Mouse (Mus musculus) forebrain, embryonic 10.5 days (tissue): ENCODE data around the gene Mlf2. TPM values are rescaled to one million over a fixed set of nuclear protein-coding genes. Genes with fewer than 3 reads are reported as not detected.

Source experiments
- DNase-seq: peaks from one replicate; pipeline ENCODE4 v3.0.0-alpha.2; 2017; ENCODE audit warnings: low spot score; ENCODE audit errors: extremely low spot score
- H3K27ac ChIP-seq: fragments of 300-500 bp; sonication (generic); 2 replicates; pipeline ENCODE4 v1.5.1; 2016; ENCODE audit warnings: mild to moderate bottlenecking
- H3K27me3 ChIP-seq: fragments of 300-500 bp; sonication (generic); 2 replicates; pipeline ENCODE4 v1.6.1; 2016; ENCODE audit warnings: mild to moderate bottlenecking; ENCODE audit not compliant: poor library complexity, severe bottlenecking
- H3K36me3 ChIP-seq: fragments of 300-500 bp; sonication (generic); replicated peaks from 2 replicates; pipeline ENCODE4 v1.6.1; 2016; ENCODE audit warnings: mild to moderate bottlenecking, moderate library complexity
- H3K4me1 ChIP-seq: fragments of 300-500 bp; sonication (generic); 2 replicates; pipeline ENCODE4 v1.6.1; 2016
- H3K4me3 ChIP-seq: fragments of 300-500 bp; sonication (generic); 2 replicates; pipeline ENCODE4 v1.5.1; 2016; ENCODE audit warnings: mild to moderate bottlenecking, moderate library complexity
- H3K9me3 ChIP-seq: fragments of 300-500 bp; sonication (generic); 2 replicates; pipeline ENCODE4 v1.6.1; 2016; ENCODE audit warnings: mild to moderate bottlenecking, moderate library complexity
- WGBS: fragments of 180-500 bp; shearing (Covaris S2); methylation state at CpG from one replicate; pipeline ENCODE4 v1.1.7; 2016; 5-methylcytosine and 5-hydroxymethylcytosine counted together
- polyA plus RNA-seq: library from polyadenylated mRNA; unstranded; fragments of >200 nt; fragmentation: Nextera tagmentation; extraction: Ambion mirVana; gene quantifications from 2 replicates; pipeline ENCODE4 v1.2.1, GENCODE M21; 2016

Gene Mlf2
- polyA plus RNA-seq, 1 experiment from 2014 or later, result 388 TPM

DNA sequence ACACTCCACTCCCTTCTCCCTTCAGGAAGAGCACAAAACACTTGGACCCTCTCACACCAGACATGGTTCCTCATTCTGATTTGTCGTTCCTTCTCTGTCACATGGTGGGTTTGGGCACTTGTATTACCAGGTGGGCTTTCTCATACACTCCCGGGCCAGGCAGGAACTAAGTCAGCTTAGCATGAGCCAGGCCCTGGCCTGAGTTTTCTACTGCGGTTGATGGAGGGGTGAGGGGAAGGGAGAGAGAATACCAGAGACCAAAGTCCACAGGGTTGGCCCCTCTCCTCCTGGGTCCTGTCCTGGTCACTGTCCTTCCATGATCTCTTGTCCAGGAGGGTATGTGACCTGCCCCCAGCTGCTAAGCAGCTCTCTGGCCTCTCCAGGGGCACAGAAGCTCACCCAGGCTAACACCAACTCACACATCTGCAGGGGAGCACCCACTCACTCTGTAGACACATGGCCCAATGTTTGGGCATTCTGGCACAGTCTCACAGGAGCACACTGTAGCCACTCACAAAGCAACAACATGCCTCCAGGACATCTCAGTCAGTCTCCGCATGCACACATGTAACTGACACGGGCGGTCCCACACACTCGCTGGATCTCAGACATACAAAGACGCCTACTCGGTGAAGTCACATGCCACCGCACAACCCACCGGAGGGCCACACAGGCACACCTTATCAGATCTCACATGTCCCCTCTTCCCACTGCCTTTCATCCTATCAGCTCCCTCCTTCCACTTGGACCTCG is 15.1 kb upstream of the Mlf2 start:
- H3K27ac ChIP-seq, result peak overlapping the region; percentile 100
- no peaks in the 10 kb centered on the region for H3K9me3 ChIP-seq
- peak overlapping the region; percentile 66 for H3K4me3 ChIP-seq
- no peak for DNase-seq
- WGBS, result 9% methylated on average over 12 of the region's 12 CpGs
- H3K36me3 ChIP-seq, result peaks cover 31% of the 10 kb centered on the region
- peaks cover 80% of the 10 kb centered on the region for H3K4me1 ChIP-seq
- peaks cover 24% of the 10 kb centered on the region for H3K27me3 ChIP-seq

DNA sequence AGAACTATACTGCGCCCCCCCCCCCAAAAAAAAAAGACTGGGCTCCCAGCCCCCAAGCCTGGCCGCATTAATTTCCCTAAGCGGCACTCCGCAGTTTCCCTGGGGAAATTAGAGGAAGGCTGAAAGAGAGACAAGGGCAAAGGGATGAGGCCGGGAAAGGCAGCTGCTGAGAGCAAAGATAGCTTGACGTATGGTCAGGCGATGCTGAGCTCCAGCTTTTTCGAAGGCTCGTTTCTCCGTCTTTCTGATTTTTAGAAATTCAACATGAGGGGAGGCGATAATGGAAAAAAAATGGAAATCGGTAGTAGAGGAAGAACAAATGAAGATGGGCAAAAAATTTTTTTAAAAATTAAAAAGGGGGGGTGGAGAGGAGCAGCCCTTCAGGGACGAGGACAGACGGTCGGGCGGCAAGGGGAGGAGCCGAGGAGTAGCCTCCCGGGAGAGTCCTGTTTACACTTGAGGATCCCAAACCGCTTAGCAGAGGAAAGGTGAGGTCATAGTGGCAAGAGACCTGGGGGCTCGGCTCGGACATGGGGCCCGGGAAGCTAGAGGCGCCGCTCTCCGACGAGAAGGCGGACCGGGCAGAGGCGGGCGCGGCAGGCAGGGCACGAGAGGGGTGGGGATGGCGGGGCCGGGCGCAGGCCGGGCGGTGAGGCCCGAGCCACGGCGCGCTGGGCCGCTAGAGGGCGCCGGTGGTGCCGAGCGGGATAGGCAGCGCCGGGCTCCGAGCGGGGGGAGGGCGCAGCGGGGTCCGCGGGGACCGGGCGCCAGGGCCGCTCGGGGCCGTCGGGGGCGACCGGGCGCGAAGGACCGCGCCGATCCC is 14.3 kb upstream of the Mlf2 start:
- Histone ChIP-seq H3K4me3 (peak overlapping the region; percentile 66), H3K4me1 (peaks cover 80% of the 10 kb centered on the region)
- under 1% methylated on average over 63 of the region's 67 CpGs for WGBS

DNA sequence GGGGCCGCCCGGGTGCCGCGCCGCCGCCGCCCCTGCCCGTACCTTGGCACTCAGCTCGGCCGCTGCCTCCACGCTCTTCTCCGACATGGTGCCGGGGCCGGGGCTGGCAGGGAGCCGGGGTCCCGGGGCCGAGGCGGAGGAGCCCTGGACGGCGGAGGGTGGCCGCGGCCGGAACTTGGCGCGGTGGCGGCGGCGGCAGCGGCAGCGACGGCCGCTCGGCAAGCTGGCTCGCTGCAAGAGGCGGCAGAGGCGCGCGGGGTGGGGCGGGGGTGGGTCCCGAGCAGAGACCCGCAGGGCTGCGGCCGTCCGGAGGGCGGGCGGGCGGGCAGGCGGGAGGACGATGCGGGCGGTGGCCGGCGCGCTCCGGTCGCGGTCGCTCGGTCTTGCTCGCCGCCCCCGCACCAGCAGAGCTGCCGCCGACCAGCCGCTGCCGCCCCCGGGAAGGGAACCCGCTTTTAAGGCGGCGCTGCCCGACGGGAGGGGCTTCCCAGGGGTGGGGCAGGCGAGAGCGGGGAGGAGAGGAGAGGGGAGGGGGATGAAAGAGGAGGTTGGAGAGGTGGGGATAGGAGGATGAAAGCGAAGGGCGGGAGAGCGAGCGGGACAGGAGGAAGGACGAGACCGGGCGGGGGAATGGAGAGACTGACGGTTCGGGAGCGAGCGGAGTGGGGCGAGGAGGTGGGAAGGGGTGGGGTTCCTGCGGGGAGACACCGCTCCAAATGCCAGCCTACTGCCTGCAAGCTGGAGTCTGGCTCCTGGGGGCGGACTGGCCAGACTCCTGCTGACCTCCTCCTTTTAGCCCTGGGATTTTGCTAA is 13.5 kb upstream of the Mlf2 start:
- peak; percentile 93 for DNase-seq
- H3K27me3 ChIP-seq, result peaks cover 9% of the 10 kb centered on the region; the same call in 1 of the 2 replicates
- 1% methylated on average over 68 of the region's 89 CpGs for WGBS
- peak overlapping the region; percentile 66 for H3K4me3 ChIP-seq
- peaks cover 26% of the 10 kb centered on the region for H3K36me3 ChIP-seq
- peaks cover 81% of the 10 kb centered on the region for H3K4me1 ChIP-seq
- peak overlapping the region; percentile 100 for H3K27ac ChIP-seq
- H3K9me3 ChIP-seq, result no peaks in the 10 kb centered on the region

More for the DNA sequence above, 14.3 kb upstream of the Mlf2 start:
- Histone ChIP-seq H3K9me3 (no peaks in the 10 kb centered on the region), H3K36me3 (peaks cover 31% of the 10 kb centered on the region), H3K27ac (peak overlapping the region; percentile 100), H3K27me3 (peaks cover 16% of the 10 kb centered on the region)
- DNase-seq, result peak; percentile 80

DNA sequence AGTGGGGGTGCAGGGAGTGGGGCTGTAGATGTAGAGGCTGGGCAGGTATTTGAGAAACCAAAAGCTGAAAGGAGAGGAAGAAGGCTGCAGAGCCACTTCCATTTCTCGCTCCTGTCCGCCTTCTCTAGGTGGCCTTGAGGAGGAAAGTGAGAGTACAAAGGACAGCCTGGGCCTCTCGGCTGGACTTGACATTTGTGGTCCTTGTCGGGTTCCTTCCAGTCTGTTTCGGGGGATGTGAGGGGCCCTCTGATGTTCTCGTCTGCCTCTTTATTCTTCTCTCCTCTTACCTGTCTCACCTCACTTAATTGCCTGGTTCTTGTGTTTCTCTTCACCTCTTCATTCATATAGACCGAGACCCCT is 12.9 kb upstream of the Mlf2 start:
- peaks cover 78% of the 10 kb centered on the region for H3K4me1 ChIP-seq
- peak overlapping the region; percentile 100 for H3K27ac ChIP-seq
- peak overlapping the region; percentile 66 for H3K4me3 ChIP-seq
- no peak for DNase-seq
- 4% methylated on average over 7 of the region's 7 CpGs for WGBS
- H3K27me3 ChIP-seq, result peaks cover 6% of the 10 kb centered on the region; the same call in 1 of the 2 replicates
- H3K9me3 ChIP-seq, result no peaks in the 10 kb centered on the region
- peaks cover 20% of the 10 kb centered on the region for H3K36me3 ChIP-seq

DNA sequence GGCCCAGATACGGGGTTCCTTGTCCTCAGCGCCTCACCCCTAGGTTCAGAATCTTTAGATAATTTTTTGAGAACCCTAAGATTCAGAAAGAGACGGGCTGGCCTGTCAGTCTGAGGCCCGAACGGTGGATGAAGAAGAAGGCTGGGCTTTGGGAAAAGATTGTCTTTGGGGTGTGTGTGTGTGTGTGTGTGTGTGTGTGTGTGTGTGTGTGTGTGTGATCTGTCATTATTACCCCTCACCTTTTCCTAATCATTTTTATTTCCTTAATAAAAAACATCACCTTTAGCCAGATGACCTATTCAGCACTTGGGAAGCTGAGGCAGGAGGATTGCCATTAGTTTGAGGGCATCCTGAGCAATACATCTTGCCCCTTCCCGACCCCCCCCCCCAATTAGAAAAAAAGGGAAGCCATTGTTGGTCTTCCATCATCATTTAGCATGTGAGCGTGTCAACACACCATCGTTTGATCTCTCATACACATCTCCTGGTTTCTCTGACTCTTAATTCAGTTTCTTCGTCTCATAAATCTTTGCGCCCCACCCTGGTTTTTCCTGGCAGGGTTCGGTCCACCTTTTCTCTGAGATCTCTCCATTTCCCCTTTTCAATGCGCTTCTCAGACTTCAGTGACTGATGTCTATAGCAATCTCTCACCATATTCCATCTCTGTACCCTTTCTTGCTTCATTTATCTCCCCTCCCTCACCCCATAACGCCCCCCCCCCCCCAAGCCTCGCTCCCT is 12.1 kb upstream of the Mlf2 start:
- H3K36me3 ChIP-seq, result peaks cover 12% of the 10 kb centered on the region
- 28% methylated on average over 13 of the region's 14 CpGs for WGBS
- H3K4me3 ChIP-seq, result peak overlapping the region; percentile 66

DNA sequence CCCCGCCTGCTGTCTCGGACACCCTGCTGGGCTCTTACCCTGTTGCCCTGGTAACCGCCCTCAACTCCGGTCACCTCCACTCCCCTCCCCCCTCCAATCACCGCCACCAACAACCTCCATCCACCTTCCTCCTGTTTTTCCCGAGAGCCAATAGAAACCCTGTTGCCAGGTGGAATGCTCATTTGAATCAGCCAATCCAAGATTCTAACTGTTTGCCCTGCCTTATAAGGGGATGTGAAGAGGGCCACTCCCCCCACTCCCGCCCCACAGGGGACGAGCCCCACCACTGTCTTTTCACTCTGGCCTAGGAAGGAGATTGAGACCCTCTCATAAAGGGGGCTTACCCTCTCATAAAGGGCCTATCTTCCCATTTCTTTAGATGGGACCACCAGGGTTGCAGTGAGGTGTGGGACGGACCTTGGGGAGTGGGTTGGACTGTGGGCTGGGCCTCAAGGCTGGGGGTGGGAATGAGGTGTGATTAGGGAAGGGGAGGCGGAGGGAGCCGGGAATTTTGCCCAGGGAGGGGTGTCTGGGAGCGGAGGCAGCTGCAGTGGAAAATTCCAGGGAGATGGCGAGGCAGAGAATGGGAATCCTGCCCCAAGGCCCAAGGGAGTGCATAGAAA is 11.4 kb upstream of the Mlf2 start, which contains the start of gene Ptms:
Gene Ptms, minus strand, starts transcription at position 409 of the 623 bp plus-strand sequence.
- Histone ChIP-seq H3K36me3 (peaks cover 5% of the 10 kb centered on the region), H3K4me1 (peaks cover 63% of the 10 kb centered on the region), H3K27ac (peak within 1 kb of the TSS; percentile 100), H3K27me3 (no peaks in the 10 kb centered on the region), H3K9me3 (no peaks in the 10 kb centered on the region), H3K4me3 (peak within 1 kb of the TSS; percentile 66)
- peak; percentile 98 for DNase-seq
- under 1% methylated on average over 13 of the region's 13 CpGs for WGBS

More for the DNA sequence above, 12.1 kb upstream of the Mlf2 start:
- Histone ChIP-seq H3K4me1 (peaks cover 71% of the 10 kb centered on the region), H3K27me3 (no peaks in the 10 kb centered on the region), H3K27ac (peak overlapping the region; percentile 100), H3K9me3 (no peaks in the 10 kb centered on the region)
- DNase-seq, result no peak

DNA sequence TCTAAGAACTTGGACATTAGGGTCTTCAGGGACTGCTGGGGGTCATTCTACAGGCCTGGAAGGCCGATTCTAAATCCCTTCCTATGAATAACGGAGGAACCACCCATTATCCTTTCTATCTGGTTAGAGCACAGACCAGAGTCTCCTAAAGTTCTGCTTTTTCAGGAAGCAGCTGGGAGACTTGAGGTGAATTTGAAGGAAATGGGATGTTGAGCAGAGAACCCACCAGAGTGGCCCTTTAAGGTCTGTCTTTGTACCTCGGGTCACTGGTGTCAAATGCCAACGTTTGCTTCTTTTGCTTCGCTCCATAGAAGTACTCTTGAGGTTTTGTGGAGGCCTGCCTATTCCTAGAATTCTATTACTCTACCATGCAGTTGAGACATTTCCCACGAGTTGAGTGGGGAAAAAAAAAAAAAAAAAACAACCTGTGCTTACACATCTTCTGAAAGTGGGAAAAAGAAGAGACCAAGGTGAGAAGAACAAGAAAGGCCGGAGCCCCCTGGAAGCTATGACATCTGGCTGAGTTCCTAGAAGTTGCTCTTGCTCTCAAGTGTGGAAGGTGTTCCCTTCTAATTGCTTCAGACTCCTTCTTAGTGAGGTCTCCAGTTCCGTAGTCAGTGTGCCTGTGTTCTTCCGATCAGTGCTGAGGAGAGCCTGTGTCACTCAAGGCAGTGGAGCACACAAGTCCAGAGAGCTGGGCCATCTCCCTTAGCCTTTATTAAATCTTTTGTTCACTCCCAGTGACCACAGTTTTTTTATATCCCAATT is 10.7 kb upstream of the Mlf2 start:
- Histone ChIP-seq H3K27ac (peak overlapping the region; percentile 100), H3K9me3 (no peaks in the 10 kb centered on the region), H3K4me1 (peaks cover 61% of the 10 kb centered on the region), H3K36me3 (no peaks in the 10 kb centered on the region), H3K4me3 (peak overlapping the region; percentile 66), H3K27me3 (no peaks in the 10 kb centered on the region)
- no peak for DNase-seq
- WGBS, result 28% methylated on average over 9 of the region's 9 CpGs

DNA sequence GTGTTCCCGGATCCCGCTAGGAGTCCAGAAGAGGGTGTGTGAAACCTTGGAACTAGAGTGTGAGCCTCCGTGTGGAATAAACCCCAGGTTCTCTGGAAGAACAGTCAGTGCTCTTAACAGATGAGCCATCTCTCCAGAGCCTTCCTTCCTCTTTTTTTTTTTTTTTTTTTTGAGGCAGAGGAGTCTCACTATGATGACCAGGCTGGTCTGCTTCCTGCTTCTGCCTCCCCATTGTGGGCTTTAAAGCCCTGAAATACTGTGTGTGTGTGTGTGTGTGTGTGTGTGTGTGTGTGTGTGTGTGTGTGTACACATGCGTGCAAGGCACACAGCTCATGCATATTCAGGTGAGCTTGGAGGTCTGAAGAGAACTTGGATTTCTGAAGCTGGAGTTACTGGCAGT is 9.6 kb upstream of the Mlf2 start:
- H3K4me3 ChIP-seq, result no peak overlapping the region
- H3K4me1 ChIP-seq, result peaks cover 57% of the 10 kb centered on the region

DNA sequence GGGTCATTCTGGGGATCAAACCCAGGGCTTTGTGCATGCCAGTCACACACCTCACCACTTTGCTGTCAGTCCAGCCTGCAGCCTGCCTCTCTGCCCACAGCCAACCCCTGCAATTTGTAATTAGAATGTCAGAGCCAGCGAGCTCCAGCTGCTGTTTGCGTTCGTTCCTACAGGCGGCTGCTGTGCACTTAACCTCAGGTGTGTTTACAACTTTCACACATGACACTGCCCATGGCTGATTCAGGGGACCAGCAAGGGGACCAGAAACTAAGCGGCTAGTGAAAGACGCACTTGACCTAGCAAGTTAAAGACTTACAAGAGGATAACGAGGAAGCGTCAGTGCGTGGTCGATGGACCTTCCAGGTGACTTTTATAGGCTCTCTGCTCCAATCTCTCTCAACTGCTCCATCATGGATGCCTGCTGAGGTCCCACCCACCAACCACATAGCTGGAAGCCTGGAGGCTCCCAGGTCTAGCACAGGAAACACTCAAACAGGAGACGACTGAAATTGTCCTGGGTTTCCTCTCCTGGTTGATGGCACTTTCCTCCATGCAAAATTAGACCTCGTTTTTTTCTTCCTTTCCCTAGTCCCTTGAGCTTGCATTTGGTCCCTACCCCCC is 5.9 kb upstream of the Mlf2 start:
- no peaks in the 10 kb centered on the region for H3K9me3 ChIP-seq
- DNase-seq, result no peak
- H3K4me3 ChIP-seq, result no peak overlapping the region
- 43% methylated on average over 12 of the region's 12 CpGs for WGBS
- no peaks in the 10 kb centered on the region for H3K27me3 ChIP-seq
- 0 out of 2 replicates have a peak overlapping the region, but pooled peaks have one; percentile 31 for H3K27ac ChIP-seq
- H3K4me1 ChIP-seq, result peaks cover 42% of the 10 kb centered on the region
- no peaks in the 10 kb centered on the region for H3K36me3 ChIP-seq

More for the DNA sequence above, 9.6 kb upstream of the Mlf2 start:
- Histone ChIP-seq H3K36me3 (no peaks in the 10 kb centered on the region), H3K27me3 (no peaks in the 10 kb centered on the region), H3K27ac (peak overlapping the region; percentile 100), H3K9me3 (no peaks in the 10 kb centered on the region)
- 78% methylated on average over 4 of the region's 4 CpGs for WGBS
- DNase-seq, result no peak

DNA sequence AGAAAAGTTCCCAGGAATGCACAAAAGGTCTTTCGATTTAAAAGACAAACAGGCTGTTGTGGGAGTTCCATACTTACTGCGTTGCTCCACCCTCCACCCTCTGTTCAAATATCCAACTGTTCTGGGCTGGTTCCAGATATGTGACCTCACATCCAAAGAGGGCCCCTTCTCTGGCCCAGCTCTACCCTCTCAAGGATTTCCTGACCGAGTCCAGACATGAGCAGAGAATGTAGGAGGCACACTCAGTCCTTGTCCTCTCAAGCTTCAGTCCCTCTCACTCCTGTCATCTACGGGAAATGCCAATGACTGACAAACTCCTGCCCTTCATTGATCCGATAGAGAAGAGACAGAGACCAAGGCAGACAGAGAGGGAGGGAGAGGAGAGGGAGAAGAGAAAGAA is 5.2 kb upstream of the Mlf2 start:
- no peak for DNase-seq
- Histone ChIP-seq H3K27me3 (no peaks in the 10 kb centered on the region), H3K4me1 (peaks cover 39% of the 10 kb centered on the region), H3K36me3 (no peaks in the 10 kb centered on the region), H3K4me3 (no peak overlapping the region), H3K27ac (no peak overlapping the region), H3K9me3 (no peaks in the 10 kb centered on the region)
- WGBS, result 63% methylated on average over 5 of the region's 5 CpGs

DNA sequence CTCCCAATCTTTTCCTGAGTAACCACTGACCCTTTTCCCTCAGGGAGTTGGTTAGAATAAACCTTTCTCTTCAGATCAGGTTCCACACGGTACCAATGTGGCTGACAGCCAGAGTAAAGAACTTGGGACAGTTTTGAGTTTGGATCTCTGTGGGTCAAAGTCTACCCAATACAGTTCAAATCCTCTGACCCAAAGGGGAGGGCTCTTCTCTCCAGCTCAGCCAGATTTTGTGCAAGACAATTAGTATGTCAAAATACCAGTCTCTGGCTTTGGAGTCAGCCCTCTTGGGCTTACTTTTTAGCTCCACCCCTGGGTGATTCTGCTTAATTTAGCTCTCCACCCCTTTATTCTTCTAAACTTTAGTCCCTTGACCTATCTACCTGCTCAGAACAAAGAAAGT is 955 bp upstream of the Mlf2 start:
- no peaks in the 10 kb centered on the region for H3K27me3 ChIP-seq
- WGBS, result 25% methylated on average over 1 of the region's 1 CpGs
- peak overlapping the region; percentile 95 for H3K4me3 ChIP-seq
- H3K36me3 ChIP-seq, result peaks cover 30% of the 10 kb centered on the region
- H3K27ac ChIP-seq, result peak overlapping the region; percentile 97
- H3K4me1 ChIP-seq, result peaks cover 49% of the 10 kb centered on the region
- no peaks in the 10 kb centered on the region for H3K9me3 ChIP-seq
- DNase-seq, result no peak
